Mouse (Mus musculus) right cerebral cortex, adult 2 months (tissue): ENCODE results near the gene Dapp1.
"Not testable (repeated sequence)": the region's sequence is repeated elsewhere in the genome, so short reads cannot be mapped to it uniquely, and the experiment has no call there.

Source experiments
- DNase-seq, 2 experiments: peaks; one replicate each; pipeline ENCODE4 v3.0.0; 2021 to 2022; ENCODE audit warnings: low spot score in 2 of 2

Dapp1 gene

GRCm38 (mm10) chr3:137918932-137919311 lies 62.4 kb downstream of the Dapp1 start:
- peak; percentile 26 to 32 for DNase-seq

DNA sequence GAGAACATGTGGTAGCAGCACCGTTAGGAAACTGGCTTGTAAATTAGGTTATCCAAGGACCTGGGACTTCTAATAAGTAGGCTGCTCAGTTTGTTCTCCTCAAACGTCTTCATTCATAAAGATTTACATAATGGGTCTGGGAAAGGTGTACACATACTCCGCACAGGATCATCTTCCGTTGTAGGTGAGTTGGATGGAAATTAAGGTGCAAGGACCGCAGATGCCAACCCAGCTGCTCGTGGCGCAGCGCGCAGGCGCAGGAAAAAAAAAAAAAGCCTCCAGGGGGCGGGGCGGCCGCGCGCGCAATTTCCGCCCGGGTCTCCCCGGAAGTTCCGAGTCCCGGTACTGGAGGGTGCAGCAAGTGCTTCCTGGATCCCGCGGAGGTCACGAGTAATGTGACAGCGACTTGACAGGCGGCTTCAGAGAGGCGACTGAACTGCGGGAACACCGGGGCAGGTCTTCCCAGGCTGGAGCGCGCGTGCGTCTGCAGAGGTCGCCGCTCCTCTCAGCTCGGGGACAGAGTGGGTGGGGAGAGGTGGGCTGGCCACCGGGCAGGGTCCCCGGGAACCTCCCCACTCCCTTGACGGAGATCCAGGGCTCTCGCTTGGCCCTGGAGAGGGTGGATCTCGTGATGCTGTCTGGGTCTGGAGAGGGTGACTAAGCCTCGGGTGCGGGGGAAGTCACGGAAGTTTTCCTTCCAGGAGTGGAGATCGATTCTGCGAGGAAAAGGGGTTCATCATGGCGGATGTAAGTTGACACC lies 63.0 kb downstream of the Dapp1 start, which contains the start of gene Lamtor3:
Gene Lamtor3, plus strand, starts transcription at position 335 of the 760 bp plus-strand sequence.
- peak; percentile 87 for DNase-seq

DNA sequence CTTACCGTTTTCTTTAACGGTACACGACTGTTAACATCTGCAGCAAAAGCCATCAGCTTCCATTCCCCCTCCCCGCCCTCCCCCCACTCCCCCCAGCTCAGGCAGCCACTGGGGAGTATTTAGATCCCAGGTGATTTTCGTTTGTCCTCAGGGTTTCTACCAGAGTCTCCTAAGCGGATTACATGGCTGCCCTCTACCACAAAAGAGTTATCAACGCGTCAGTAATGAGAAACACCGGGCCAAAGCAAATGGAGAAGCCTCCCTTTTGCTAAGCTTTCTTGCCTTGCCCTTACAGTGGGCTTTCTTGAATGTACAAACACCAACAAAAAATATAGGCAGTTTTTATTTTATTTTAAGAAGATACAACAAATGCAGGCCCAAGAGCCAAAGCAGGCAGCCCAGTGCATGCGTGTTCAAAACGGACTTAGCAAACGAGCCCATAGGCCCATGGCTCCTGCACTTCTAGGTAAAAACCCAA lies 63.6 kb downstream of the Dapp1 start:
- DNase-seq = no peak

DNA sequence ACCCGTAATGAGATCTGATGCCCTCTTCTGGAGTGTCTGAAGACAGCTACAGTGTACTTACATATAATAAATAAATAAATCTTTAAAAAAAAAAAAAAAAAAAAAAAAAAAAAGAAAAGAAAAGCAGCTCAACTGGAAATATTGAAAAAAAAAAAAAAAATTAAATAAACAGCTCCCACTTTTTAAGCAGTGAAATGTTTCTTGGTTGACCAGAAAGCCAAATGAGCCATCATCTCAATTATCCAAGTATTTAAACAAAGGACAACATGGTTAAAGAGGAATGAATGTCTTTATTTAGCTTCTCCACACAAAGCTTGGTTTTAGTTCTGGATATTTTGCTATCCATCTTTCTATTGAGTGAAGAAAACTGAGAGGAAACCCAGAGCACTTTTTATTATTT lies 66.8 kb downstream of the Dapp1 start:
- DNase-seq = not testable (repeated sequence)

- no peak for DNase-seq
These were observed 68.3 kb downstream of the Dapp1 start for GRCm38 (mm10) chr3:137913093-137913492.

- no peak for DNase-seq
These were observed 81.2 kb downstream of the Dapp1 start for GRCm38 (mm10) chr3:137900149-137900548.

- no peak for DNase-seq
These were observed 83.7 kb downstream of the Dapp1 start for GRCm38 (mm10) chr3:137897685-137898084.

DNA sequence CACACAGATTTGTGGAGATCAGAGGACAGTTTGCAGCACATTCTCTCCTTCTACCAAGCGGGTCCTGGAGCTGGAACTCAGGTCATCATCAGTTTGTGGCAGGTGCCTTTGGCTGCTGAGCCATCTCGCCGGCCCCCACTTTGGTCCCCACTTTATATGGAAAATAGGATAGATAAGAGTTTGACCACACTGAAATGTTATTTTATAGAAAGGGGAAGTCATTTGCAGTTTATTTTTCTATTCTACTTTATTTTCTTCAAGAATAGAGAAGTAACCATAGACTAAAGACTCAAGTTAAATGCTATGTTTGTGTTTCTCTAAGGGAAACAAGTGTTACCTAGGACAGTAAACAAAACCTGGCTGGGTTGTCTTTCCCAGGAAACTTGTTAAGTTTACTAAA lies 84.5 kb downstream of the Dapp1 start:
- DNase-seq = no peak

- DNase-seq = no peak
These were observed 85.0 kb downstream of the Dapp1 start for GRCm38 (mm10) chr3:137896386-137896785.

DNA sequence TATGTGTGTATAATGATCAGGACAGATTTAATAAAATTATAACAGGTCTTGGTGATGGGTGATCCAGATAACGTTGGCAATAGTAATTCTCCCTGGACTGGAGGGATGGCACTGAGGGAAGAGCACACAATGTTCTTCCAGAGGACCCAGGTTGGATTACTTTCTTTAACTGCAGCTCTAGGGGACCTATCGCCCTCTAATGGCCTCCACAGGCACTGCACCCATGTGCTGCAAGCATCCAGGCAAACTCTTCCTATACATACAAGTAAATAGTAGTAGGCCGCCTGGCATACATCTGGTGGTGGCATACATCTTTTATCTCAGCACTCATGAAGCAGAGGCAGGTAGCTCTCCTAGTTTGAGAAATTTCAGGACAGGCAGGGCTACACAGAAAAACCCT lies 86.1 kb downstream of the Dapp1 start:
- no peak for DNase-seq

GRCm38 (mm10) chr3:137893789-137894188 lies 87.6 kb downstream of the Dapp1 start:
- no peak for DNase-seq

DNA sequence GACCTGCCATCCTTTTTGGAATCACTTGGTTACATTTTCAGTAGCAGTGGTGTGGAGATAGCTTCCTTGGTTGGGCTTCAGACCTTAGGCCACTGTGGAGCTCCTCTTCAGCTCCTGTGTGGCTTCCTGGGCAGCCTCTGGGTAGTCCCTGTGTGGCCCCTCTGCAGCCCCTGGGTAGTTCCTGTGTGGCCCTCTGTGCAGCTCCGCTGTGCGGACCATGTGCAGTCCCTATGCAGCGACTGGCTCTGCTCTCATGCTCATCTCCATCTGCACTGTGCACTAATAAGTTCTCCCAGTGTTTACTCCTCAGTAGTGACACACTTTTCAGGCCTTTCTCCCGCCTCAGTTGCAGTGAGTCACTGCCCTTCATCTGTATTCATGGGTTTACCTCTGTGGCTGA lies 89.2 kb downstream of the Dapp1 start:
- no peak for DNase-seq

DNA sequence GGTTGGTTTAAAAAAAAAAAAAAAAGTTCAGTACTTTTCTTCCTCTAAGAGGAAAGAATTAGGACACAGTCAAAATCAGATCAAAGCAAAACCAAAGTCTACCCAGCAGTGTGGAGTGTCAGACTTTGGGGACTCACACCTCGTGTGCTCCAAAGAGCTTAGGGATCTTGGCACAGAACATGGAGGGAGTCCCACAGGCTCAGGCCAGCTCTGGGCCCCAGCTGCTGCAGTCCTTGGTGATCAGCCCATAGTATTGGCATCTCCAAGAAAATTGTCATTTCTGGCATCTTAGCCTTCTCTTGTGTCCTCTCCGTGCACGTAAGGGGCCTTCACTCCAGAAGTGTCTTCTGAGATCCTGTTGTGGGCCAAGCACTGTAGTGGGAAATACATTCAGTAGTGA lies 90.3 kb downstream of the Dapp1 start:
- DNase-seq = no peak

DNA sequence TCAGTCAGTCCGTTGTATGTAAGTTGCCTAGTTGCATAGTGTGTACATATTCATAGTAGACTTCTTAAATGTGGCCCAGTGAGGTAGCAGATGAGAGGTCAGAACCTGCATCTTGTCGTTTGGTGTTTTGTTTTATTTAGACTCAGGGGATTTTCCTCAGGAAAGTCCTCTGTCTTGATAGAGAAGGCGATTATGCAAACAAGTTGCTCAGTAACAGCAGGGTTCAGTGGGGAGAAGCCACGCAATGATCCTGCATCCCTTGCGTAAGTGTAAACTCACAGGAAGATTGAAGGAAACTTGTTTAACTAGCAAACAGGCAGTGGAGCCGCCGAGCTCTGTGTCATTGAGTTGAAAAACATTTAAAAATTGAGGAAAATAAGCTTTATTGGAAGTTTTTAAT lies 93.4 kb downstream of the Dapp1 start:
- DNase-seq = no peak

DNA sequence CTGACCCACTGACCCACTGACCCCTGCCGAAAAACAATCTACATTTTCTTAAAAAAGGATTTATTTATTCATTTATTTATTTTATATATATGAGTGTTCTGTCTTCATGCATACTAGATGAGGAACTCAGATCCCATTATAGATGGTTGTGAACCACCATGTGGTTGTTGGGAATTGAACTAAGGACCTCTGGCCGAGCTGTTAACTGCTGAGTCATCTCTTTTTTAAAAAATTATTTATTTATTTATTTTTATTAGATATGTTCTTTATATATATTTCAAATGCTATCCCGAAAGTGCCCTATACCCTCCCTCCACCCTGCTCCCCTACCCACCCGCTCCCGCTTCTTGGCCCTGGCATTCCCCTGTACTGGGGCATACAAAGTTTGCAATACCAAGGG lies 100.3 kb downstream of the Dapp1 start:
- no peak for DNase-seq
